Mouse (Mus musculus): Measurements from ENCODE around the gene Ckb. TPM values are rescaled to one million over a fixed set of nuclear protein-coding genes. Genes with fewer than 3 reads are reported as not detected.

Gene Ckb
- total RNA-seq, 2 experiments from 2014 or later: 8.5 to 9.4 TPM

Other genes starting within 250 kb of the Ckb start
- gene Tnfaip2, start 229.9 kb downstream of the Ckb start, total RNA-seq (2015; ENCODE audit: low replicate concordance): 121 and 131 TPM in 2 replicates
- gene Tnfaip2, start 229.9 kb downstream of the Ckb start, total RNA-seq (2017; ENCODE audit: low replicate concordance): 287 and 456 TPM in 2 replicates
- gene Gm266, start 186.5 kb downstream of the Ckb start, total RNA-seq (2015; ENCODE audit: low replicate concordance): not detected in 2 replicates
- not detected in 2 replicates for gene Gm266, start 186.5 kb downstream of the Ckb start, total RNA-seq (2017; ENCODE audit: low replicate concordance)
- gene Eif5, start 134.3 kb downstream of the Ckb start, total RNA-seq (2015; ENCODE audit: low replicate concordance): 1,226 and 1,283 TPM in 2 replicates
- 1,807 and 1,822 TPM in 2 replicates for gene Eif5, start 134.3 kb downstream of the Ckb start, total RNA-seq (2017; ENCODE audit: low replicate concordance)
- 124 and 158 TPM in 2 replicates for gene Mark3, start 97.8 kb downstream of the Ckb start, total RNA-seq (2015; ENCODE audit: low replicate concordance)
- 138 and 180 TPM in 2 replicates for gene Mark3, start 97.8 kb downstream of the Ckb start, total RNA-seq (2017; ENCODE audit: low replicate concordance)
- 3.1 and 5.6 TPM in 2 replicates for gene Trmt61a, start 5.8 kb upstream of the Ckb start, total RNA-seq (2015; ENCODE audit: low replicate concordance)
- gene Trmt61a, start 5.8 kb upstream of the Ckb start, total RNA-seq (2017; ENCODE audit: low replicate concordance): 0.84 and 3.7 TPM in 2 replicates
- 5.4 and 6.1 TPM in 2 replicates for gene Bag5, start 40.9 kb upstream of the Ckb start, total RNA-seq (2015; ENCODE audit: low replicate concordance)
- 5.8 and 7.2 TPM in 2 replicates for gene Bag5, start 40.9 kb upstream of the Ckb start, total RNA-seq (2017; ENCODE audit: low replicate concordance)
- gene Apopt1, start 40.9 kb upstream of the Ckb start, total RNA-seq (2015; ENCODE audit: low replicate concordance): 10.6 and 13.4 TPM in 2 replicates
- gene Apopt1, start 40.9 kb upstream of the Ckb start, total RNA-seq (2017; ENCODE audit: low replicate concordance): 5.8 and 11.0 TPM in 2 replicates
- 3.8 and 13.1 TPM in 2 replicates for gene Klc1, start 86.5 kb upstream of the Ckb start, total RNA-seq (2015; ENCODE audit: low replicate concordance)
- gene Klc1, start 86.5 kb upstream of the Ckb start, total RNA-seq (2017; ENCODE audit: low replicate concordance): 12.9 and 21.9 TPM in 2 replicates
- gene Xrcc3, start 141.5 kb upstream of the Ckb start, total RNA-seq (2015; ENCODE audit: low replicate concordance): 1.7 and 1.9 TPM in 2 replicates
- 2.0 and 5.6 TPM in 2 replicates for gene Xrcc3, start 141.5 kb upstream of the Ckb start, total RNA-seq (2017; ENCODE audit: low replicate concordance)
- gene Zfyve21, start 141.8 kb upstream of the Ckb start, total RNA-seq (2015; ENCODE audit: low replicate concordance): 2.5 and 3.3 TPM in 2 replicates
- gene Zfyve21, start 141.8 kb upstream of the Ckb start, total RNA-seq (2017; ENCODE audit: low replicate concordance): 2.4 and 4.9 TPM in 2 replicates
- 8.3 and 8.6 TPM in 2 replicates for gene Ppp1r13b, start 235.8 kb upstream of the Ckb start, total RNA-seq (2015; ENCODE audit: low replicate concordance)
- gene Ppp1r13b, start 235.8 kb upstream of the Ckb start, total RNA-seq (2017; ENCODE audit: low replicate concordance): 13.4 and 20.5 TPM in 2 replicates